Mouse (Mus musculus) liver, postnatal 0 days (tissue): ENCODE measurements around the gene Mob3b.

Source experiments
- CTCF ChIP-seq: sonication (generic); IDR thresholded peaks from 2 replicates; pipeline ENCODE4 v1.5.1; 2016; ENCODE audit warnings: antibody characterized with exemption, low read depth
- EP300 ChIP-seq: IDR thresholded peaks from 2 replicates; pipeline ENCODE4 v1.6.1; 2016; ENCODE audit warnings: antibody characterized with exemption, low read depth, mild to moderate bottlenecking

GRCm38 (mm10) chr4:35006541-35007260 is 150.6 kb downstream of the Mob3b start:
- TF ChIP-seq CTCF (no peak), EP300 (no peak)
